Mouse (Mus musculus) thymus, adult 2 months (tissue): ENCODE results near the gene B3galt1. TPM values are rescaled to one million over a fixed set of nuclear protein-coding genes. Genes with fewer than 3 reads are reported as not detected.

ENCODE experiments used
- DNase-seq: peaks from one replicate; pipeline ENCODE4 v3.0.0; 2021
- H3K27ac ChIP-seq: fragments of 200-500 bp; 2 replicates; pipeline ENCODE4 v1.5.1; 2012; ENCODE audit warnings: low read length, control low read depth; ENCODE audit not compliant: control insufficient read depth, insufficient read depth
- H3K27me3 ChIP-seq: fragments of 200-500 bp; 2 replicates; pipeline ENCODE4 v1.6.1; 2012; ENCODE audit warnings: mild to moderate bottlenecking, low read length, moderate library complexity, mixed read lengths; ENCODE audit not compliant: control insufficient read depth, insufficient read depth
- H3K36me3 ChIP-seq: fragments of 200-500 bp; 2 replicates; pipeline ENCODE4 v1.6.1; 2012; ENCODE audit warnings: mild to moderate bottlenecking, low read length, moderate library complexity; ENCODE audit not compliant: control insufficient read depth, insufficient read depth
- H3K4me1 ChIP-seq: fragments of 200-500 bp; replicated peaks from 2 replicates; pipeline ENCODE4 v1.6.1; 2012; ENCODE audit warnings: low read length; ENCODE audit not compliant: control insufficient read depth, insufficient read depth
- H3K4me3 ChIP-seq: fragments of 200-500 bp; 2 replicates; pipeline ENCODE4 v1.5.1; 2012; ENCODE audit warnings: mild to moderate bottlenecking, low read length, control low read depth, moderate library complexity; ENCODE audit not compliant: control insufficient read depth, insufficient read depth
- CTCF ChIP-seq: fragments of 200-500 bp; IDR thresholded peaks from 2 replicates; pipeline ENCODE4 v1.5.1; 2012; ENCODE audit warnings: mild to moderate bottlenecking, control low read depth, low read length, moderate library complexity, borderline replicate concordance; ENCODE audit not compliant: control insufficient read depth, poor library complexity, insufficient read depth; ENCODE audit errors: extremely low read depth
- POLR2A ChIP-seq: fragments of 200-500 bp; IDR thresholded peaks from 2 replicates; pipeline ENCODE4 v1.6.1; 2012; ENCODE audit warnings: mild to moderate bottlenecking, low read length, control low read depth, moderate library complexity; ENCODE audit not compliant: control insufficient read depth, poor library complexity, insufficient read depth; ENCODE audit errors: extremely low read depth
- WGBS: fragments of 180-500 bp; shearing (Covaris S2); methylation state at CpG from one replicate; pipeline ENCODE4 v1.1.7; 2018; 5-methylcytosine and 5-hydroxymethylcytosine counted together
- polyA plus RNA-seq: library from polyadenylated mRNA; depleted of rRNA; stranded (reverse); fragments of >200 nt; gene quantifications from 2 replicates; pipeline ENCODE4 v1.2.3, GENCODE M21; 2012

The B3galt1 gene
- polyA plus RNA-seq, 1 experiment, result 0.04 TPM

GRCm38 (mm10) chr2:67881713-67882281 is 316.1 kb downstream of the B3galt1 start:
- TF ChIP-seq POLR2A (no peak), CTCF (no peak)
- H3K4me1 ChIP-seq, result no peaks in the 10 kb centered on the region
- no peak overlapping the region for H3K4me3 ChIP-seq
- DNase-seq, result no peak
- no peaks in the 10 kb centered on the region for H3K36me3 ChIP-seq
- H3K27me3 ChIP-seq, result no peaks in the 10 kb centered on the region
- no peak overlapping the region for H3K27ac ChIP-seq
- WGBS, result 84% methylated on average over 1 of the region's 1 CpGs

DNA sequence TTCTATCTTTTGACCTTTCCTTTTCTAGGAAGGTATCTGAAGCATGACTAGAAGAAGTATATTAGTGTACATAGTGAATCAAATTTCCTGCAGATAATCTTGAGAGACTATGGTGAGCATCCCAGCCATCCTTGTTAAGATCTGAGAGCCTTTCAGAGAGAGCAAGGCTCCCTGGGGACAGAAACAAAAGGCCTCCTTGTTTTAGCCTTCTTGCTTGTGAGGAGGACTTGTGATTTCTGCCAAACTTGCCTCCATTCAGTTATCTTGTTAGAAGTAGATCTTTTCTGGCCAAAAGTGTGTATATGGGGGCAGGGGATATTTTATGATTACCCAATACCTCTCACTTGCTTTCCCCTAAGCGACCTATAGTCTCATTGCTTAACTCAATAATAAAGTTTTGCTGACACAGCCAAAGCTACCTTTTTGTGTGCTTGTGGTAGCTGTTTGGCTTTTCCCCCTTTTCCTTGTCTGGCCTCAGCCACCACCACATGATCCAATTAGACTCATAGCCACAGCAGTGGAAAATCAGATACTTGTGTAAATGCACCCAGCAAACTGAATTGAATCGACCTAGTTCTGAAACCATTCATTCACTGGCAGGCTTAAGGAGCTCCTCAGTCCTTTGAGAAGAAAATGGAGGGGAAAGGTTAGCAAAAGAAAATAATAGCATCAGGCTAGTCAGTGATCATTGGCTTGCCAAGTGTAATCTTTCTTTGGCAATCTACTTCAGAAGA is 332.5 kb downstream of the B3galt1 start:
- Histone ChIP-seq H3K4me3 (no peak overlapping the region), H3K27me3 (no peaks in the 10 kb centered on the region), H3K4me1 (no peaks in the 10 kb centered on the region), H3K36me3 (no peaks in the 10 kb centered on the region), H3K27ac (no peak overlapping the region)
- TF ChIP-seq POLR2A (no peak), CTCF (no peak)
- WGBS, result 79% methylated on average over 2 of the region's 2 CpGs
- no peak for DNase-seq

GRCm38 (mm10) chr2:67901574-67901973 is 335.9 kb downstream of the B3galt1 start:
- 91% methylated on average over 6 of the region's 6 CpGs for WGBS
- H3K27ac ChIP-seq, result no peak overlapping the region
- no peak overlapping the region for H3K4me3 ChIP-seq
- H3K36me3 ChIP-seq, result no peaks in the 10 kb centered on the region
- DNase-seq, result no peak
- H3K27me3 ChIP-seq, result no peaks in the 10 kb centered on the region
- TF ChIP-seq CTCF (no peak), POLR2A (no peak)
- no peaks in the 10 kb centered on the region for H3K4me1 ChIP-seq

- no peaks in the 10 kb centered on the region for H3K4me1 ChIP-seq
- H3K36me3 ChIP-seq, result no peaks in the 10 kb centered on the region
- TF ChIP-seq POLR2A (no peak), CTCF (no peak)
- DNase-seq, result no peak
- 95% methylated on average over 8 of the region's 8 CpGs for WGBS
- H3K27me3 ChIP-seq, result no peaks in the 10 kb centered on the region
- H3K27ac ChIP-seq, result no peak overlapping the region
- no peak overlapping the region for H3K4me3 ChIP-seq
These were observed 337.1 kb downstream of the B3galt1 start for GRCm38 (mm10) chr2:67902651-67903292.

GRCm38 (mm10) chr2:67903769-67904168 is 338.1 kb downstream of the B3galt1 start:
- H3K27ac ChIP-seq, result no peak overlapping the region
- H3K36me3 ChIP-seq, result no peaks in the 10 kb centered on the region
- H3K4me1 ChIP-seq, result no peaks in the 10 kb centered on the region
- H3K4me3 ChIP-seq, result no peak overlapping the region
- DNase-seq, result no peak
- no peaks in the 10 kb centered on the region for H3K27me3 ChIP-seq
- TF ChIP-seq CTCF (no peak), POLR2A (no peak)
- WGBS, result 95% methylated on average over 1 of the region's 1 CpGs

DNA sequence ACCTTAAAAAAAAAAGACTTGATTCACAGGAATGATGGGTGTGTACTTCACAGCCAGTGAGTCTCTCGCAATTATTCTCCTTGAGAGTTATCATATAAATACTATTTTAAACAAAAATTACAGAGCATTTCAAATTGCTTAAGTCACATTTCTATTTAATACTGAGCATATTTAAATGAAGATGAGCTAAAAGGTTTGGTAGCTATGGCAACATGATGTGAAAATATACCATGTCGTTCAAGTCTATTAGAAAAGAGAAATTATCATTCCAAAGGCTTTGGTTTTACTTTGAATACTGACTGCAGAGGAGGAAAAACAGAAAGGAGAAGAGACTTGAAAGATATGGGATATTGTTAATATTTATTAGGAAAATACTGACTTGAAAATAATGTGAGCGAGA is 366.3 kb downstream of the B3galt1 start:
- H3K27ac ChIP-seq, result no peak overlapping the region
- no peak overlapping the region for H3K4me3 ChIP-seq
- no peaks in the 10 kb centered on the region for H3K4me1 ChIP-seq
- no peaks in the 10 kb centered on the region for H3K27me3 ChIP-seq
- TF ChIP-seq CTCF (no peak), POLR2A (no peak)
- no peaks in the 10 kb centered on the region for H3K36me3 ChIP-seq
- DNase-seq, result no peak
- WGBS, result 85% methylated on average over 3 of the region's 3 CpGs
